Mouse (Mus musculus): ENCODE measurements around the gene Fbxo46. TPM values are rescaled to one million over a fixed set of nuclear protein-coding genes. Genes with fewer than 3 reads are reported as not detected.

Gene Fbxo46
- polyA plus RNA-seq (2014; fragmentation: Illumina TruSeq; extraction: RNeasy Lipid Tissue Mini Kit (QIAGEN cat#74804); ENCODE audit: low read depth, low replicate concordance) = 0.26 TPM

GRCm38 (mm10) chr7:19119631-19120429 is at the start of gene Fbxo46:
Gene Fbxo46, plus strand, starts transcription at chr7:19119859.

GRCm38 (mm10) chr7:19075723-19076585 is 43.7 kb upstream of the Fbxo46 start, which contains the start of gene Dmwd:
Gene Dmwd, plus strand, starts transcription at chr7:19076227.

DNA sequence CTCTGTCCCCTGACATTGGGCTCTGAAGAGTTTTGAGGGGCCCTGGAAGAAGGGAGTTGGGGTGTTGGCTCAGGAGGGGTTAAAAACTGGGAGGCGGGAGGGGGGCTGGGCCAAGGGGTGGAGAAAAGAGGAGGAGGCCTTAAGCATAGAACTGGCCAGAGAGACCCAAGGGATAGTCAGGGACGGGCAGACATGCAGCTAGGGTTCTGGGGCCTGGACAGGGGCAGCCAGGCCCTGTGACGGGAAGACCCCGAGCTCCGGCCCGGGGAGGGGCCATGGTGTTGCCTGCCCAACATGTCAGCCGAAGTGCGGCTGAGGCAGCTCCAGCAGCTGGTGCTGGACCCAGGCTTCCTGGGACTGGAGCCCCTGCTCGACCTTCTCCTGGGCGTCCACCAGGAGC is 36.0 kb upstream of the Fbxo46 start, which contains the start of gene Dmpk:
Dmpk (plus strand) TSS at position 149 of the 400 bp plus-strand sequence.

GRCm38 (mm10) chr7:19094471-19094825 is 25.2 kb upstream of the Fbxo46 start, which contains the start of gene Six5:
Gene Six5, plus strand, starts transcription at chr7:19094594.

DNA sequence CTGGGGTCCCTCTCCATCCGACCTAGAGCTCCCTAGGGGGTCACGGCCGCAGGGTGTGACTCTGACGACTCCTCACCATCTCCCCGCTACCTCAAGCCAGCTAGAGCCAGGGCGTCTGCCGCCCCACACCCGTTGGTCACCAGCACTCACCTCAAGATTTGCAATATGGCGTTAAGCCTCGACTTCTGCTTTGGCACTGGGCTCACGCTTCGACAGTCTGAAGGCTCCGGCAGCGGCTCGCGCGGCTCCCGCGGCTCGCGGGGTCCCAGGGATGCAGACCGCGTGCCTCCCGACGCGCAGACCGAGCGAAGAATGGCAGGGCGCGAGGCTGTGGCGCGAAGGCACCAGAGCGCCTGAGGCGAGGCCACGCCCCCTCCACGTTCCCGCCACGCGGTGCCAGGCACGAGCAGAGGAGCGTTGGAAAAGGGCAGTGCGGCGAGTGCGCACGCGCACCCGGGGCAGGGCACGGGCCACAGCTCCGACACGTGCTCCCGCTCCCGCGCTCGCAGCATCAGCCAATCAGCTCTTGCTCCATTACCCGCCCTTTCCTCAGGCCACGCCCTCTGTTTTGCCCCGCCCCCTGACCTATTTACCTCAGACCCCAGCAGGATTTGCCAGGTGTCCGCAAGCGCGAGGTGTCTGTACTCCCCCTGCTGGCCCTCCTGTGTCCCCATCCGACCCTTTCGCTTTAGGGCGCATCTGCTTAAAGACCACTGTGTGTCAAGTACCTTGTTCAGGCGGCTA is 1.5 kb upstream of the Fbxo46 start, which contains the start of gene Gm4969:
Gm4969 (minus strand) TSS at position 341 of the 744 bp plus-strand sequence.

GRCm38 (mm10) chr7:19148875-19149541 is 29.3 kb downstream of the Fbxo46 start, which contains the start of gene Qpctl:
Gene Qpctl, minus strand, starts transcription at chr7:19149291.

GRCm38 (mm10) chr7:19149626-19150025 is 30.0 kb downstream of the Fbxo46 start, which contains the start of gene Snrpd2:
Gene Snrpd2, plus strand, starts transcription at chr7:19149722.

DNA sequence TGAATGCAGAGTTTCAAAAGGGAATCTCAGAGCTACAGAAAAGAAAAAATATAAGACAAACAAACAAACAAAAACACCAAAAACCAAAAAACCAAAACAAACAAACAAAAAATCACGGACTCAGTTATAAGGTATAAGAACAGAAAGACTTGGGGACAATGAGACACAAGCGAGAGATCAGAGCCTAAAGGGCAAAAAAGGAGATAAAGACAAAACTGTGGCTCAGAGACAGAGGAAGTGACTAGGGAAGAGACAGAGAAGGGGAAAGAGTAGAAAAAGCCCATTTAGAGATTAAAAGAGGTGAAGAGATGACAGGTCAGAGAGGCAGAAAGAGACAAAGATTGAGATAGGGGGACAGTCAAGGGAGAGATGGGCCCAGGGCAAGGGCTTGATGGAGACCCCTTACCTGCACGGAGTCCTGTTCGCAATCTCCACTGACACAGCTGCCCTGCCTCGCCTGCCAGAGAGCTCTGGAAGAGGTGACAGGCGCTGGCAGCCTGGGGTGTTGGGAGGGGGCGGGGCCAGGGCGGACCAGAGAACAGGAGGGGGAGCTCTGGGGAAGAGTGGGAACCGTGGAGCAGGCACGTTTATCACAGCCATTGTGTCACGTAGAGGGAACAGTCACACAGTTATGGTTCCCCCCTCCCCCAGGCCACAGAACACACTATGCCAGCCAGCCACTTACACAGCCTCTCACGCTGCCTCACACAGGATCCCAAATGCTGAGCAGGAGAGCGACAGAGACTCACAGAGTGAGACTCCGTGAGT is 46.2 kb downstream of the Fbxo46 start, which contains the start of gene Gipr:
Gipr (minus strand) TSS at position 472 of the 768 bp plus-strand sequence.

DNA sequence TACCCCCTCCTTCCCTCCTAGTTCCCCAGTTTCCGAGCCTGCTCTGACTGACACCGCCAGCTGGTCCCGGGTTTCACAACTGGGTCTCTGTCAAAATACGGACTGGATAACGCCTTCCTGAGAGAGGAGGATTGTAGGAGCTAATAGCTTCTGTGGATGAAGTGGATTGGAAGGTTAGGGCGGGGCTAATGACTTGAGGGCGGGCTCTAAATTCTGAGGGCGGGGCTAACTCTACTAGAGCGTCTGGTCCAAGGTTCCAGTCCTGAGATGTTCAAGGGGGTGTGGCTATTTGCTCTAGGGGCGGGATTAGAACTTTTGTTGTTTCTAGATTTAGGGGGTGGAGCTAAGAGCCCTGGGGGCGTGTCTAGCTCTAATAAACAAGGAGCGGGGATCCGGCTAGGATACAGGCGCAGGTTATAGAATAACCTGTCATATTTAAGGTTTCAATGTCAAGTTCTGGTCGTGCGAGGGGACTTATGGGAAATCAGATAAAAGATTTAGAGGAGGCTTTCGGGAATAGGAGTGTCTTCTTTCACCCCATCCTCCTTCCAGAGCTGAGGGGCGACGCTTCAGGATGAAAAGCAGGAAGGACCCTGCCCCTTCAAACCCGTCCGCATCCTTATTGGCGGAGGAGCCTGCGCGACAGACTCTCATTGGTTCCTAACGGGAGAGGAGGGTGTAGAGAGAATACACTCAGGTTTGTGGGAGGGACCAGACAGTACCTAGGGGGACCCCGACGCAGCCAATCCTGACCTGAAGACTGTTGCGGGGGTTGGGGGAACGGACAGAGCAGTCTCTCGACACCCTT is 56.3 kb downstream of the Fbxo46 start, which contains the start of gene Eml2:
Eml2 (plus strand) TSS at position 714 of the 808 bp plus-strand sequence.

Other genes starting within 250 kb of the Fbxo46 start
- gene Pglyrp1, start 248.5 kb upstream of the Fbxo46 start, polyA plus RNA-seq (2014; fragmentation: Illumina TruSeq; extraction: RNeasy Lipid Tissue Mini Kit (QIAGEN cat#74804); ENCODE audit: low read depth, low replicate concordance) = not detected
- 2.1 TPM for gene Ccdc61, start 209.4 kb upstream of the Fbxo46 start, polyA plus RNA-seq (2014; fragmentation: Illumina TruSeq; extraction: RNeasy Lipid Tissue Mini Kit (QIAGEN cat#74804); ENCODE audit: low read depth, low replicate concordance)
- 0.08 TPM for gene Nova2, start 194.0 kb upstream of the Fbxo46 start, polyA plus RNA-seq (2014; fragmentation: Illumina TruSeq; extraction: RNeasy Lipid Tissue Mini Kit (QIAGEN cat#74804); ENCODE audit: low read depth, low replicate concordance)
- gene Nanos2, start 132.5 kb upstream of the Fbxo46 start, polyA plus RNA-seq (2014; fragmentation: Illumina TruSeq; extraction: RNeasy Lipid Tissue Mini Kit (QIAGEN cat#74804); ENCODE audit: low read depth, low replicate concordance) = not detected
- not detected for gene Mypop, start 128.6 kb upstream of the Fbxo46 start, polyA plus RNA-seq (2014; fragmentation: Illumina TruSeq; extraction: RNeasy Lipid Tissue Mini Kit (QIAGEN cat#74804); ENCODE audit: low read depth, low replicate concordance)
- gene Irf2bp1, start 115.8 kb upstream of the Fbxo46 start, polyA plus RNA-seq (2014; fragmentation: Illumina TruSeq; extraction: RNeasy Lipid Tissue Mini Kit (QIAGEN cat#74804); ENCODE audit: low read depth, low replicate concordance) = 1.2 TPM
- 12.5 TPM for gene Foxa3, start 96.3 kb upstream of the Fbxo46 start, polyA plus RNA-seq (2014; fragmentation: Illumina TruSeq; extraction: RNeasy Lipid Tissue Mini Kit (QIAGEN cat#74804); ENCODE audit: low read depth, low replicate concordance)
- 3.7 TPM for gene Sympk, start 95.5 kb upstream of the Fbxo46 start, polyA plus RNA-seq (2014; fragmentation: Illumina TruSeq; extraction: RNeasy Lipid Tissue Mini Kit (QIAGEN cat#74804); ENCODE audit: low read depth, low replicate concordance)
- gene Rsph6a, start 65.2 kb upstream of the Fbxo46 start, polyA plus RNA-seq (2014; fragmentation: Illumina TruSeq; extraction: RNeasy Lipid Tissue Mini Kit (QIAGEN cat#74804); ENCODE audit: low read depth, low replicate concordance) = not detected
- 0.72 TPM for gene Dmwd, start 43.6 kb upstream of the Fbxo46 start, polyA plus RNA-seq (2014; fragmentation: Illumina TruSeq; extraction: RNeasy Lipid Tissue Mini Kit (QIAGEN cat#74804); ENCODE audit: low read depth, low replicate concordance)
- gene Dmpk, start 36.0 kb upstream of the Fbxo46 start, polyA plus RNA-seq (2014; fragmentation: Illumina TruSeq; extraction: RNeasy Lipid Tissue Mini Kit (QIAGEN cat#74804); ENCODE audit: low read depth, low replicate concordance) = 2.7 TPM
- gene Six5, start 25.3 kb upstream of the Fbxo46 start, polyA plus RNA-seq (2014; fragmentation: Illumina TruSeq; extraction: RNeasy Lipid Tissue Mini Kit (QIAGEN cat#74804); ENCODE audit: low read depth, low replicate concordance) = 0.45 TPM
- not detected for gene Gm4969, start 1.5 kb upstream of the Fbxo46 start, polyA plus RNA-seq (2014; fragmentation: Illumina TruSeq; extraction: RNeasy Lipid Tissue Mini Kit (QIAGEN cat#74804); ENCODE audit: low read depth, low replicate concordance)
- gene Qpctl, start 29.4 kb downstream of the Fbxo46 start, polyA plus RNA-seq (2014; fragmentation: Illumina TruSeq; extraction: RNeasy Lipid Tissue Mini Kit (QIAGEN cat#74804); ENCODE audit: low read depth, low replicate concordance) = 5.7 TPM
- gene Snrpd2, start 29.9 kb downstream of the Fbxo46 start, polyA plus RNA-seq (2014; fragmentation: Illumina TruSeq; extraction: RNeasy Lipid Tissue Mini Kit (QIAGEN cat#74804); ENCODE audit: low read depth, low replicate concordance) = 1.4 TPM
- not detected for gene Gipr, start 46.3 kb downstream of the Fbxo46 start, polyA plus RNA-seq (2014; fragmentation: Illumina TruSeq; extraction: RNeasy Lipid Tissue Mini Kit (QIAGEN cat#74804); ENCODE audit: low read depth, low replicate concordance)
- 0.19 TPM for gene Eml2, start 56.6 kb downstream of the Fbxo46 start, polyA plus RNA-seq (2014; fragmentation: Illumina TruSeq; extraction: RNeasy Lipid Tissue Mini Kit (QIAGEN cat#74804); ENCODE audit: low read depth, low replicate concordance)
- gene Gpr4, start 92.7 kb downstream of the Fbxo46 start, polyA plus RNA-seq (2014; fragmentation: Illumina TruSeq; extraction: RNeasy Lipid Tissue Mini Kit (QIAGEN cat#74804); ENCODE audit: low read depth, low replicate concordance) = 0.34 TPM
- 10.4 TPM for gene Opa3, start 108.5 kb downstream of the Fbxo46 start, polyA plus RNA-seq (2014; fragmentation: Illumina TruSeq; extraction: RNeasy Lipid Tissue Mini Kit (QIAGEN cat#74804); ENCODE audit: low read depth, low replicate concordance)
- gene Vasp, start 152.0 kb downstream of the Fbxo46 start, polyA plus RNA-seq (2014; fragmentation: Illumina TruSeq; extraction: RNeasy Lipid Tissue Mini Kit (QIAGEN cat#74804); ENCODE audit: low read depth, low replicate concordance) = 7.0 TPM
- not detected for gene Ppm1n, start 160.2 kb downstream of the Fbxo46 start, polyA plus RNA-seq (2014; fragmentation: Illumina TruSeq; extraction: RNeasy Lipid Tissue Mini Kit (QIAGEN cat#74804); ENCODE audit: low read depth, low replicate concordance)
- not detected for gene Rtn2, start 162.8 kb downstream of the Fbxo46 start, polyA plus RNA-seq (2014; fragmentation: Illumina TruSeq; extraction: RNeasy Lipid Tissue Mini Kit (QIAGEN cat#74804); ENCODE audit: low read depth, low replicate concordance)
- 0.21 TPM for gene Fosb, start 190.2 kb downstream of the Fbxo46 start, polyA plus RNA-seq (2014; fragmentation: Illumina TruSeq; extraction: RNeasy Lipid Tissue Mini Kit (QIAGEN cat#74804); ENCODE audit: low read depth, low replicate concordance)
- 1.9 TPM for gene Ercc1, start 224.9 kb downstream of the Fbxo46 start, polyA plus RNA-seq (2014; fragmentation: Illumina TruSeq; extraction: RNeasy Lipid Tissue Mini Kit (QIAGEN cat#74804); ENCODE audit: low read depth, low replicate concordance)
- 0.95 TPM for gene Cd3eap, start 239.6 kb downstream of the Fbxo46 start, polyA plus RNA-seq (2014; fragmentation: Illumina TruSeq; extraction: RNeasy Lipid Tissue Mini Kit (QIAGEN cat#74804); ENCODE audit: low read depth, low replicate concordance)
- gene Ppp1r13l, start 239.9 kb downstream of the Fbxo46 start, polyA plus RNA-seq (2014; fragmentation: Illumina TruSeq; extraction: RNeasy Lipid Tissue Mini Kit (QIAGEN cat#74804); ENCODE audit: low read depth, low replicate concordance) = 0.29 TPM